Mouse (Mus musculus) forebrain, embryonic 10.5 days (tissue): ENCODE data around the gene Tmem260. TPM values are rescaled to one million over a fixed set of nuclear protein-coding genes. Genes with fewer than 3 reads are reported as not detected.
A peak's percentile ranks its signal among the peaks of the same experiment; 100 is the strongest.

Source experiments
- DNase-seq: peaks from one replicate; pipeline ENCODE4 v3.0.0-alpha.2; 2017; ENCODE audit warnings: low spot score; ENCODE audit errors: extremely low spot score
- H3K27ac ChIP-seq: fragments of 300-500 bp; sonication (generic); 2 replicates; pipeline ENCODE4 v1.5.1; 2016; ENCODE audit warnings: mild to moderate bottlenecking
- H3K27me3 ChIP-seq: fragments of 300-500 bp; sonication (generic); 2 replicates; pipeline ENCODE4 v1.6.1; 2016; ENCODE audit warnings: mild to moderate bottlenecking; ENCODE audit not compliant: poor library complexity, severe bottlenecking
- H3K36me3 ChIP-seq: fragments of 300-500 bp; sonication (generic); replicated peaks from 2 replicates; pipeline ENCODE4 v1.6.1; 2016; ENCODE audit warnings: mild to moderate bottlenecking, moderate library complexity
- H3K4me1 ChIP-seq: fragments of 300-500 bp; sonication (generic); 2 replicates; pipeline ENCODE4 v1.6.1; 2016
- H3K4me3 ChIP-seq: fragments of 300-500 bp; sonication (generic); 2 replicates; pipeline ENCODE4 v1.5.1; 2016; ENCODE audit warnings: mild to moderate bottlenecking, moderate library complexity
- H3K9me3 ChIP-seq: fragments of 300-500 bp; sonication (generic); 2 replicates; pipeline ENCODE4 v1.6.1; 2016; ENCODE audit warnings: mild to moderate bottlenecking, moderate library complexity
- WGBS: fragments of 180-500 bp; shearing (Covaris S2); methylation state at CpG from one replicate; pipeline ENCODE4 v1.1.7; 2016; 5-methylcytosine and 5-hydroxymethylcytosine counted together
- polyA plus RNA-seq: library from polyadenylated mRNA; unstranded; fragments of >200 nt; fragmentation: Nextera tagmentation; extraction: Ambion mirVana; gene quantifications from 2 replicates; pipeline ENCODE4 v1.2.1, GENCODE M21; 2016

Tmem260 gene
- polyA plus RNA-seq, 1 experiment from 2014 or later, result 18.7 TPM

GRCm38 (mm10) chr14:48525055-48525454, 79.1 kb downstream of the Tmem260 start:
- Histone ChIP-seq H3K4me1 (peaks cover 26% of the 10 kb centered on the region), H3K27me3 (peaks cover 89% of the 10 kb centered on the region), H3K36me3 (no peaks in the 10 kb centered on the region), H3K4me3 (no peak overlapping the region), H3K9me3 (no peaks in the 10 kb centered on the region), H3K27ac (no peak overlapping the region)
- no peak for DNase-seq
- 71% methylated on average over 6 of the region's 6 CpGs for WGBS

GRCm38 (mm10) chr14:48530629-48531028, 84.7 kb downstream of the Tmem260 start:
- 81% methylated on average over 10 of the region's 10 CpGs for WGBS
- DNase-seq, result no peak
- H3K36me3 ChIP-seq, result no peaks in the 10 kb centered on the region
- H3K4me3 ChIP-seq, result no peak overlapping the region
- H3K9me3 ChIP-seq, result no peaks in the 10 kb centered on the region
- no peak overlapping the region for H3K27ac ChIP-seq
- no peaks in the 10 kb centered on the region for H3K4me1 ChIP-seq
- H3K27me3 ChIP-seq, result peaks cover 59% of the 10 kb centered on the region

GRCm38 (mm10) chr14:48537795-48538766, 92.2 kb downstream of the Tmem260 start:
- peaks cover 59% of the 10 kb centered on the region for H3K4me1 ChIP-seq
- 52% methylated on average over 14 of the region's 14 CpGs for WGBS
- peaks cover 73% of the 10 kb centered on the region for H3K27me3 ChIP-seq
- no peaks in the 10 kb centered on the region for H3K9me3 ChIP-seq
- DNase-seq, result no peak
- no peak overlapping the region for H3K4me3 ChIP-seq
- peak overlapping the region; percentile 72 for H3K27ac ChIP-seq
- no peaks in the 10 kb centered on the region for H3K36me3 ChIP-seq

GRCm38 (mm10) chr14:48545166-48545565, 99.2 kb downstream of the Tmem260 start:
- DNase-seq, result no peak
- no peak overlapping the region for H3K27ac ChIP-seq
- H3K36me3 ChIP-seq, result no peaks in the 10 kb centered on the region
- H3K27me3 ChIP-seq, result peaks cover 63% of the 10 kb centered on the region
- H3K4me1 ChIP-seq, result peaks cover 44% of the 10 kb centered on the region
- no peaks in the 10 kb centered on the region for H3K9me3 ChIP-seq
- no peak overlapping the region for H3K4me3 ChIP-seq
- 76% methylated on average over 10 of the region's 10 CpGs for WGBS

- Histone ChIP-seq H3K9me3 (no peaks in the 10 kb centered on the region), H3K4me1 (peaks cover 36% of the 10 kb centered on the region), H3K27me3 (peaks cover 56% of the 10 kb centered on the region), H3K27ac (no peak overlapping the region), H3K4me3 (no peak overlapping the region), H3K36me3 (no peaks in the 10 kb centered on the region)
- DNase-seq, result no peak
- WGBS, result 95% methylated on average over 3 of the region's 3 CpGs
Observed at GRCm38 (mm10) chr14:48546009-48546408, 100.1 kb downstream of the Tmem260 start.

GRCm38 (mm10) chr14:48549703-48550102, 103.8 kb downstream of the Tmem260 start:
- Histone ChIP-seq H3K4me3 (no peak overlapping the region), H3K9me3 (no peaks in the 10 kb centered on the region), H3K27me3 (peaks cover 26% of the 10 kb centered on the region; the same call in 1 of the 2 replicates), H3K36me3 (no peaks in the 10 kb centered on the region), H3K27ac (no peak overlapping the region), H3K4me1 (peaks cover 6% of the 10 kb centered on the region)
- 85% methylated on average over 7 of the region's 7 CpGs for WGBS
- DNase-seq, result no peak

GRCm38 (mm10) chr14:48553216-48553615, 107.3 kb downstream of the Tmem260 start:
- WGBS, result 83% methylated on average over 4 of the region's 4 CpGs
- no peak overlapping the region for H3K4me3 ChIP-seq
- H3K27me3 ChIP-seq, result peaks cover 4% of the 10 kb centered on the region; the same call in 1 of the 2 replicates
- H3K36me3 ChIP-seq, result no peaks in the 10 kb centered on the region
- H3K4me1 ChIP-seq, result no peaks in the 10 kb centered on the region
- no peak for DNase-seq
- no peak overlapping the region for H3K27ac ChIP-seq
- no peaks in the 10 kb centered on the region for H3K9me3 ChIP-seq

GRCm38 (mm10) chr14:48553754-48554153, 107.8 kb downstream of the Tmem260 start:
- WGBS, result 88% methylated on average over 9 of the region's 9 CpGs
- H3K9me3 ChIP-seq, result no peaks in the 10 kb centered on the region
- H3K4me1 ChIP-seq, result no peaks in the 10 kb centered on the region
- no peak overlapping the region for H3K4me3 ChIP-seq
- peaks cover 4% of the 10 kb centered on the region; the same call in 1 of the 2 replicates for H3K27me3 ChIP-seq
- no peak for DNase-seq
- H3K36me3 ChIP-seq, result no peaks in the 10 kb centered on the region
- no peak overlapping the region for H3K27ac ChIP-seq

GRCm38 (mm10) chr14:48558975-48559374, 113.1 kb downstream of the Tmem260 start:
- no peaks in the 10 kb centered on the region for H3K36me3 ChIP-seq
- 91% methylated on average over 4 of the region's 4 CpGs for WGBS
- H3K4me1 ChIP-seq, result no peaks in the 10 kb centered on the region
- no peak overlapping the region for H3K27ac ChIP-seq
- DNase-seq, result no peak
- no peaks in the 10 kb centered on the region for H3K9me3 ChIP-seq
- H3K27me3 ChIP-seq, result peaks cover 2% of the 10 kb centered on the region; the same call in 1 of the 2 replicates
- H3K4me3 ChIP-seq, result no peak overlapping the region

- no peak overlapping the region; the same call in 1 of the 2 replicates for H3K27ac ChIP-seq
- no peaks in the 10 kb centered on the region; the same call in 1 of the 2 replicates for H3K27me3 ChIP-seq
- H3K4me3 ChIP-seq, result no peak overlapping the region
- no peaks in the 10 kb centered on the region for H3K9me3 ChIP-seq
- H3K4me1 ChIP-seq, result no peaks in the 10 kb centered on the region
- 82% methylated on average over 7 of the region's 7 CpGs for WGBS
- no peaks in the 10 kb centered on the region for H3K36me3 ChIP-seq
- DNase-seq, result no peak
Observed at GRCm38 (mm10) chr14:48559736-48560135, 113.8 kb downstream of the Tmem260 start.

- Histone ChIP-seq H3K9me3 (no peaks in the 10 kb centered on the region), H3K27ac (no peak overlapping the region), H3K27me3 (peaks cover 15% of the 10 kb centered on the region; the same call in 1 of the 2 replicates), H3K36me3 (no peaks in the 10 kb centered on the region), H3K4me3 (no peak overlapping the region), H3K4me1 (no peaks in the 10 kb centered on the region)
- 77% methylated on average over 7 of the region's 7 CpGs for WGBS
- DNase-seq, result no peak
Observed at GRCm38 (mm10) chr14:48566596-48566995, 120.7 kb downstream of the Tmem260 start.
